Mouse (Mus musculus): ENCODE data around the gene Egln3. TPM values are rescaled to one million over a fixed set of nuclear protein-coding genes. Genes with fewer than 3 reads are reported as not detected.

Egln3 gene
- total RNA-seq, 2 experiments from 2014 or later = 38.0 to 44.1 TPM

- peak; percentile 55 for DNase-seq
These were observed 1.4 kb downstream of the Egln3 start for GRCm38 (mm10) chr12:54202276-54202675.

DNA sequence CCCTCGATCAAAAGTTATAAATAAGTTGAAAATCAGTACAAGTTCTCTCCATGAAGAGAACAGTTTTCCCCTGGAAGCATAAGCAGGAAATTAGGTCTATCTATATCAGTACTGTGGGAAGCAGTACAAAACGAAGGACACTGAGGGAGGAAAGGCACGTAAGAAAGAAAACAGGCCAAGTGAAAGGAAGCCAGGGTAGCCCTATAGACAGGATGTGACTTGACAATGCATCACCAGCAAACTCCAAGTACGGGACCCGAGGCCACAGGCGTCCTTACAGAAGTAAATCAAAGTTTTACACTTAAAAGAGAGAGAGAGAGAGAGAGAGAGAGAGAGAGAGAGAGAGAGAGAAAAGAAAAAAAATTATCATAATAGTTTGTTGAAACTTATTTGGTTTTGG is 2.8 kb downstream of the Egln3 start:
- peak; percentile 16 for DNase-seq

- peak; percentile 66 for DNase-seq
These were observed 3.5 kb downstream of the Egln3 start for GRCm38 (mm10) chr12:54200172-54200571.

DNA sequence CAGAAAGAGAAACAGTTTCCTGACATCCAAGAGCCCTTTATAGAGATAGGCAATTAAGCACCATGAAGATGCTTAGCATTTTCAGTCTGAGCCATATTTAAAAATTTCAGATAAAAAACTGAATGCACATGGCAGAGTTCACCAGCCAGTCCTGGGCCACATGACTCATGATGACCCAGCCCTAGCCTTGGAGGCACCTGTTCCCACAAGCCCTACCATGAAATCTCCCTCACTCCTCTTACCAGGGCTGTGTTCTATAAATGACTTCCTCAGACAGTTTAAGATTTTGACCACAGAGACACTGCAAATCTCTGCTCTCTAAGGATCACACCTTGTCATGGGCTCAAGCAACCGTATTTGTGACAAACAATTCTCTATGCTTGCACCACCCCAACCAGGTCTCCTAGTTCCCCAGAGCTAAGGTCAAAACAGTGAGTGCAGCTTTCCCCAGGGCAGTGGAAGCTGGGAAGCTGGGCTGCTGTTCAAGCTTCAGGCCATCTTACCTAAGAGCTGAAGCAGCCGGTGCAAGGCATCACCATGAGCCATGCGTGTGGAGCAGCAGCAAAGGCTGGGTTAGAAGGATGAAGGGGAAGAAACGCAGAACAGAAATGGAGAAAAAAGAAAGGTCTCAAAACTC is 5.3 kb downstream of the Egln3 start:
- DNase-seq = no peak

GRCm38 (mm10) chr12:54197849-54198248 is 5.8 kb downstream of the Egln3 start:
- DNase-seq = no peak

- peak; percentile 19 for DNase-seq
These were observed 6.3 kb downstream of the Egln3 start for GRCm38 (mm10) chr12:54197301-54197782.

DNA sequence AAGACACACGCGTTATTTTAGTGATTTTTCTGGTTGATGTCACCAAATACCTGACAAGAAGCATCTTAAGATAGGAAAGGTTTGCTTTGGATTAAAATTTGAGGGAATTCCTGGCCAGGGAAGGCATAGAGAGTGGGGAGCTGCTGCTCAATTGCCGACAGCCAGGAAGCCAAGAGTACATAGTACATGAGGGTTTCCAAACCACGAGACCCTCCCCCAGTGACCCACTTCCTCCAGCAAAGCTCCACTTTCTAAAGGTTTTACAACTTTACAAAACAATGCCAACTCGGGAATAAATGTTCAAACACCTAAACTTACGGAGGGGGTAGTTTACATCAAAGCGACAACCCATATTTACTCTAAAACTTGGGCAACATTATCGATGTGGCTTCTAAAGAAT is 6.8 kb downstream of the Egln3 start:
- DNase-seq = no peak

GRCm38 (mm10) chr12:54194159-54194558 is 9.5 kb downstream of the Egln3 start:
- no peak for DNase-seq

DNA sequence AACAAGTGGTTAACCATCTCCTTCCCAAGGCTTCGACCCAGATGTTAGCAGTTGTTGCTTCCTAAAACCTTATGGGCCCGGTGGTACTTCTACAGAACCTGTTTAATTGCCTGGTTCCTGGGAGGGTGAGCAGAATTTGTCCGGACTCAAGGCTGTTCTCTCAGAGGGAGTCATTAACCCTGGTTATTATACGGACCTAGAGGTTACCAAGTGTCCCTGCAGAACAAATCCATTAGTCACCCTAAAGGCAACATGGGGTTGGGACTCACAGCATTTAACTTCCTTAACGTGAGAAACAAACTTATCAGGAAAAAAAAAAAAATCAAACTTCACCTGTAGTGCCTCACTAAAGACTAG is 11.4 kb downstream of the Egln3 start:
- no peak for DNase-seq

DNA sequence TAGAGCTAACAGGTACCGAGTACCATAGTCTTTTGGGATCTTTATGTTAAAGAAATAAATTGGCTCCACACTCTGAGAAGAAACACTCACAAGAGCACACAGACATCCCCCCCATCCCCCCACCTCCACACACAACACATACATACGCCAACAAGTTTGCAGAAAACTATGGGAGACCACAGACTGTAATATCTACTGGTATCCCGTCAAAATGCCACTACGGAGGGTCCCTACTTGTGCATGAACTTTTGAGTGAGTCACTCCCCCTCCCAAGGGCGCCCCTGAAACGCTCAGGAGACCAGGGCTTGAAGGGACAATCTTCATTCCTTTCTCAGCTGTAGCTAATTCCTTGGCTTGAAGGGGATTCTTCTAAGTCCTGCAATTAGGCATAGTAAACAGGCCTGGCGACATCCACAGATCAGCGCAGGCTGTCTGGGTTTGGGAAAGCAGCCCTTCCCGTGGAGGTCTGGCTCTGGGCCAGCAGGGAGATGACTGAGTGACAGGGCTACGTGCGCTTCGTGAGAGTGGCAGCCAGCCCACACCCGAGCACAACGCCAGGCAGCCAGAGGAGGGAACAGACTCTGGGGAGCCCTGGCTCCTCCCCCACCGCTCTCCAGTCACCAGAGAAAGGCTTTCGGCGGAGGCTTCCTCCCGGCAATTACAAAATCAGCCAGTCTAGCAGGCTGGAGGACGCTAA is 11.9 kb downstream of the Egln3 start:
- peak; percentile 97 for DNase-seq

DNA sequence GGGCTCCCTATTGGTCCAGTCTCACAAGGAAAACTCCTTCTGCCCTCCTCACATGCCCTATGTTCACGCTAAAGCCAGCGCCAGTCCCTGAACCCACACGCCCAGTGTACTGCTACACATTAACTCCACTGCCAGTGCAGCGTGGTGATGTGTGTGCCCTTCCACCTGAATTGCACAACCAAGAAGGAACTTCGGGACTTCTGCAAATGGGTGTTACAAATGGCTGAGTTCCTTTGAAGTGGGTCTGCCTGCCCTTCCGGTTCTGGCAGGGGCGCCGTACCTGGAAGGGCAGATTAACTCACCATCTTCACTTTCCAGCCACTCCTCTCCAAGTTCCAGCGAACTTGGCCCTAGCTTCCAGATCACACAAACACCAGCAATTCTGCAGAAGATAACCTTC is 12.5 kb downstream of the Egln3 start:
- peak; percentile 14 for DNase-seq

- DNase-seq = peak; percentile 64
These were observed 15.7 kb downstream of the Egln3 start for GRCm38 (mm10) chr12:54187812-54188600.

DNA sequence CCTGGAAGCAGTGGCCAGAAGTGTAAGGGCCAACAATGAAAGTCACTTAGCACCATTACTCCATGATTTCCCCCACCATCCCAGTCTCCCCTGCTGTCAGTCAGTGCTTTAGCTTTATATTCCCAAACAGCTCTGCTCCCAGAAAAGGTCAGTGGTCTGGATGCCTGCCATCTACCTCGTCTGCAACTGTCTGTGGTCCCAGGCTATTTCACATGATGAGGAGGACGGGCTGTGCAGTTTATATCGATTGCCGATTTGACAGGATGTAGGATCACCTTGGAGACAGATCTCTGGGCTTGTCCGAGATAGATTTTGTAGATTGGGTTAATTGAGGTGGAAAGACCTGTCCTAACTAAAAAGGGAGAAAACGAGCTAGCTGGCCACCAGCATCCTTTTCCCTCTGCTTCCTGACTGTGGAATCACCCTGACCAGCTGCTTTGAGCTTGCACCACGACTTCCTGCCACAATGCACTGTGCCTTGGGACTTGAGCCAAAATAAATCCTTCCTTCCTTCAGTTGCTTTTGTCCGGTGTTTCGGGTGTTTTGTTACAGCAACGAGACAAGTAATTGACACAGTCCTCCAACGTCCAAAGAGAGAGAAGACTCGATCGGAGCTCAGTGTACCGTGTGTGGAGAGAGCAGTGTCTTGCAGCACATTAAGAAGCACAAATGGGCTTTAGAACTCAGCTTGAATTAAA is 16.6 kb downstream of the Egln3 start:
- peak; percentile 31 for DNase-seq

DNA sequence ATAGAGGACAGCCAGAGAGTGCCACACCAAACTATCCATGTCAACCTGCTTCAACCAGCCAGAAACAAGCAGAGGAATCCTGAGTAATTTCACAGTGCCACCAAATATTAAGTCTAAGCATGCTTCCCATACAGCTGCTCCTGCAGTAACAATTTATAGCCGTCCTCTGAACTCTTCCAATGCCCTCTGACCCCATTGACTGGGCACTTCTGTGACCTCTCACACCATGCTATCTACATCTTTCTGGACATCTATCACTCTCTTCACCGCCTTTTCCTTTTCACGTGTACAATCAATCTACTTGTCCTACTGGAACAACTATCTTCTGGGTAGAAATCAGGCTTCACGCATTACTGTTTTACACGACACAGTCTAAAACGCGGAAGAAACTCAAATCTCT is 19.4 kb downstream of the Egln3 start:
- DNase-seq = no peak

DNA sequence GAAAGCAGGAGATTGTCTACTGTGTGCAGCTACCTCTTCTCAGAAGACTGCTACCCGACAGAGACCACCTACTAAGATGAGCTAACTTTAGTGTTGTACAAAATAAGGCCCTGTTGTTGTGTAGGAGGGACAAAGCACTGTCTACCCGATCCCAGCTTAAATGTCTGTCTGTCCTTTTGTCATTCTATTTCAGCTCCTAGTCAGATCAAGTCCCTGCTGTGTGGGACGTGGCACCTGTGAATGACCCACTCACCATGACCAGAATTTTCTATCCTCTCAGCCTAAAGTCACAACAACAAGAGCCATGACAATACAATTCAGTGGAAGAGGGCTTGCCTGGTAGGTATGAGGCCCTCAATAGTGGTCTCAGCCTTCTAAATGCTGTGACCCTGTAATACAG is 25.3 kb downstream of the Egln3 start:
- DNase-seq = no peak

DNA sequence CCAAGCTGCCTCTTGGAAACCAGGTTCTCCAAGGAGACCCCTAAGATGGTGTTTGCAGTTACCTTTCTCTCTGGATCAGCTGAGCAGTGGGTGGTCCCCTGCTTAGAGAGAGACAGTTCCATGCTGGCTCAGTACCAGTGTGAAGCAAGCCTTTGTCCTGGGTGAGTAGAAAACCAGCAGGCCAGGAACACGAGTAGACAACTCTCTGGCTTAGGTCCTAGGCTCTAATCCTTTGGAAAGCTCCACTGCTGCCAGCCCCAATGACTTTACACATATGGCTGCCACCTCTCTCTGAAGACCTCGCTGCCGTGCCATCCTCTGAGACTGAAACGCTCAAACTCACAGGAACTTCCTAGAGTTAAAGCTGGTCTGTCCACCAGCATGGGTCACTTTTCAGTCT is 34.9 kb downstream of the Egln3 start:
- no peak for DNase-seq

GRCm38 (mm10) chr12:54167737-54168136 is 35.9 kb downstream of the Egln3 start:
- no peak for DNase-seq

DNA sequence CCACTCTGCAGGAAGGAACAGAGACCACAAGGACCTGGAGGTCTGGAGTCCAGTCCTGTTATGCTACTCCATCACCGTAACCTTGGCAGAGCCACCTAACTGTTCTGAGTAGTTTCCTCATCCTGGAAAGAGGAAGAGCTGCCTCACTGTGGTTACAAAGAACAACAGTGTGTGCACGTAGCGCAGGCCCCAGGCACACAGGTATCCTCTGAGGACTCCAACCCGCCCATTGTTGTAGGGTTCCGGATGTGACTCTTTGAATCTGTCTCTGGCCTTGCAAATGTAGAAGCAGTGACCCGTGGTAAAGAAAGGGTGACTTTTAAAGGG is 39.0 kb downstream of the Egln3 start:
- DNase-seq = no peak

DNA sequence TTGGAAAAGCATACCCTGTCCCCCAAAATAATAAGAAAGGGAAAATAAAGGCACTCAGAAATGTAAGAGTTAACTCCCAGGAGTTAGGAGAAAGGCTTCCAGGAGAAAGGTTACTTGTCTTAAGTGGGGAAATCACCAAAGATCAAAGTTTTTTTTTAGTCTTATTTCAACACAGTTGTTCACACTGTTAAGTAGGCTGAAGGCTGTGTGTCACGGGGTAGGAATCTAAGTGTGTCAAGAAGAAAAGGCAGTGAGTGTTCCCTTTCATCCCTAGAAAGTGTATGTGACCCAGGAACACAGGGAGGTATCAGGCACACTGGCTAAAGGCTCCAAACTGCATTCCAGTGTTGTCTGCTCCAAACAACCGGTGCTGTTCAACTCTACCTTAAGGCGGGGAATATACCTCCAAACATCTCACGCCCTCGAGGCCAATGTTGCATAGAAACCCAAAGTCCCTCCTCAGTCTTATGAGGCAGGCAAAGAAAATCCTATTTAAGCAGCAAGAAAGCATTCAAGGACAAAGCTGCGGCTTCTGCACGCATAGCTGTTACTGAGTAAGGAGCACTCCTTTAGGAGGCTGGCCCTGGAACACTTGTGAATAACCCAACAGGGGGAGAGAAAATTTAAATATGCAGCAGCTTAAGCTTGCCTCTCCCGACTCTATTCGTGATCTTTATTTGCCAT is 39.5 kb downstream of the Egln3 start:
- no peak for DNase-seq

GRCm38 (mm10) chr12:54163166-54163565 is 40.5 kb downstream of the Egln3 start:
- DNase-seq = no peak

DNA sequence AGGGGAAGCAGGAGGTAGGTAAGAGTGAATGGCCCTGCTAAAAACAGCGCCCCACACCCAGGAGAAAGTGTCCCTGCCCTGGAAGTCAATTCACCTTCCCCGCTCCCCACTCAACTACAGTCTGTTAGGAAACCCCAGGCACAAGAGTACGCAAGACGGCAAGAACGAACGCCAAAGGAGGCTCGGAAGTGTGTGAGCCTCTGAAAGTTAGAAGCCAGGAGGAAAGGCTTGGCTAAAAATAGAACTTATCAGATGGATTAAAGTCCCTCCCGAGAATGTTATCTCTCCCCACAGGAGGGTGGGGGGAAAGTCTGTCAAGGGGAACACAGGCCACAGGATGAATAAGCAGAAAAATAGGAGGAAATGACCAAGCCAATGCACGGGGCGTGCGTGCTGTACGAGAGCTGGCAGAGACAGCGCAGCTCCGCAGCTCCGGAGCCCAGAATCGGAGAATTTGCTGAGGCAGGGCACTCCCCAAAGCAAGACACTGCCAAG is 41.0 kb downstream of the Egln3 start:
- DNase-seq = peak; percentile 27
